Mouse (Mus musculus): ENCODE results near the gene Efcab6.

- TF ChIP-seq CTCF (conservative IDR thresholded peaks at IDR 0.05; ENCODE audit: insufficient read depth, insufficient read length, low read depth, low read length) (no peak), POLR2A (IDR thresholded peaks at IDR 0.05; ENCODE audit: low read depth, low read length) (no peak)
Observed at GRCm38 (mm10) chr15:83847512-83847911, 217.7 kb downstream of the Efcab6 start.

Measured in kidney, adult 2 months (tissue).